Mouse (Mus musculus) small intestine, adult 2 months (tissue): ENCODE data around the gene Hjurp. TPM values are rescaled to one million over a fixed set of nuclear protein-coding genes. Genes with fewer than 3 reads are reported as not detected.

ENCODE experiments used
- H3K27ac ChIP-seq: fragments of 200-500 bp; 2 replicates; pipeline ENCODE4 v1.5.1; 2012; ENCODE audit warnings: low read depth, low read length, control low read depth, inconsistent platforms; ENCODE audit not compliant: insufficient read depth
- H3K27me3 ChIP-seq: fragments of 200-500 bp; 2 replicates; pipeline ENCODE4 v1.6.1; 2012; ENCODE audit warnings: mild to moderate bottlenecking, moderate library complexity, low read length, inconsistent platforms; ENCODE audit not compliant: control insufficient read depth, insufficient read depth
- H3K36me3 ChIP-seq: fragments of 200-500 bp; 2 replicates; pipeline ENCODE4 v1.6.1; 2012; ENCODE audit warnings: mild to moderate bottlenecking, low read length, control low read depth, inconsistent platforms; ENCODE audit not compliant: control insufficient read depth, insufficient read depth
- H3K4me1 ChIP-seq: fragments of 200-500 bp; 2 replicates; pipeline ENCODE4 v1.6.1; 2012; ENCODE audit warnings: low read length, inconsistent platforms, mixed read lengths; ENCODE audit not compliant: control insufficient read depth, insufficient read depth, insufficient read length
- H3K4me3 ChIP-seq: fragments of 200-500 bp; 2 replicates; pipeline ENCODE4 v1.5.1; 2012; ENCODE audit warnings: low read depth, mild to moderate bottlenecking, control low read depth, inconsistent platforms, low read length, moderate library complexity
- CTCF ChIP-seq: fragments of 200-500 bp; IDR thresholded peaks from 2 replicates; pipeline ENCODE4 v1.5.1; 2012; ENCODE audit warnings: low read depth, mild to moderate bottlenecking, control low read depth, inconsistent platforms, low read length, moderate library complexity, mixed read lengths; ENCODE audit not compliant: insufficient replicate concordance, insufficient read length; ENCODE audit errors: extremely low read depth
- POLR2A ChIP-seq: fragments of 200-500 bp; IDR thresholded peaks from 2 replicates; pipeline ENCODE4 v1.6.1; 2012; ENCODE audit warnings: low read depth, mild to moderate bottlenecking, control low read depth, inconsistent platforms, low read length, moderate library complexity
- WGBS: fragments of 180-500 bp; shearing (Covaris S2); methylation state at CpG from one replicate; pipeline ENCODE4 v1.1.7; 2018; 5-methylcytosine and 5-hydroxymethylcytosine counted together
- polyA plus RNA-seq: library from polyadenylated mRNA; depleted of rRNA; stranded (reverse); fragments of >200 nt; gene quantifications from 2 replicates; pipeline ENCODE4 v1.2.3, GENCODE M21; 2012

Gene Hjurp
- polyA plus RNA-seq, 1 experiment, result 23.4 TPM

GRCm38 (mm10) chr1:88276524-88277097, 822 bp downstream of the Hjurp start:
- Histone ChIP-seq H3K27me3 (no peaks in the 10 kb centered on the region), H3K4me1 (peaks cover 25% of the 10 kb centered on the region; the same call in 1 of the 2 replicates), H3K36me3 (peaks cover 32% of the 10 kb centered on the region), H3K4me3 (peak overlapping the region; percentile 58), H3K27ac (peak overlapping the region; percentile 69)
- WGBS, result 8% methylated on average over 10 of the region's 10 CpGs
- TF ChIP-seq POLR2A (no peak), CTCF (no peak)

GRCm38 (mm10) chr1:88275698-88276523, 1.5 kb downstream of the Hjurp start:
- Histone ChIP-seq H3K27ac (no peak overlapping the region), H3K4me3 (peak overlapping the region; percentile 5; the same call in 1 of the 2 replicates), H3K4me1 (peaks cover 25% of the 10 kb centered on the region; the same call in 1 of the 2 replicates), H3K27me3 (no peaks in the 10 kb centered on the region), H3K36me3 (peaks cover 35% of the 10 kb centered on the region)
- TF ChIP-seq CTCF (no peak), POLR2A (no peak)
- WGBS, result 51% methylated on average over 13 of the region's 13 CpGs

GRCm38 (mm10) chr1:88275078-88275680, 2.3 kb downstream of the Hjurp start:
- peaks cover 21% of the 10 kb centered on the region; the same call in 1 of the 2 replicates for H3K4me1 ChIP-seq
- no peak overlapping the region for H3K27ac ChIP-seq
- H3K36me3 ChIP-seq, result peaks cover 35% of the 10 kb centered on the region
- 69% methylated on average over 13 of the region's 13 CpGs for WGBS
- H3K27me3 ChIP-seq, result no peaks in the 10 kb centered on the region
- TF ChIP-seq CTCF, result no peak
- TF ChIP-seq POLR2A, result no peak
- H3K4me3 ChIP-seq, result no peak overlapping the region

- Histone ChIP-seq H3K36me3 (peaks cover 41% of the 10 kb centered on the region), H3K27ac (no peak overlapping the region), H3K27me3 (no peaks in the 10 kb centered on the region), H3K4me1 (peaks cover 18% of the 10 kb centered on the region; the same call in 1 of the 2 replicates), H3K4me3 (no peak overlapping the region)
- TF ChIP-seq CTCF (no peak), POLR2A (no peak)
- 73% methylated on average over 11 of the region's 11 CpGs for WGBS
Observed at GRCm38 (mm10) chr1:88274371-88275077, 2.9 kb downstream of the Hjurp start.

GRCm38 (mm10) chr1:88273832-88274231, 3.6 kb downstream of the Hjurp start:
- peaks cover 11% of the 10 kb centered on the region; the same call in 1 of the 2 replicates for H3K4me1 ChIP-seq
- TF ChIP-seq POLR2A, result no peak
- no peak for TF ChIP-seq CTCF
- H3K27me3 ChIP-seq, result no peaks in the 10 kb centered on the region
- H3K4me3 ChIP-seq, result no peak overlapping the region
- no peak overlapping the region for H3K27ac ChIP-seq
- 80% methylated on average over 4 of the region's 4 CpGs for WGBS
- peaks cover 48% of the 10 kb centered on the region for H3K36me3 ChIP-seq

- WGBS, result 94% methylated on average over 3 of the region's 3 CpGs
- Histone ChIP-seq H3K4me3 (no peak overlapping the region), H3K4me1 (peaks cover 10% of the 10 kb centered on the region; the same call in 1 of the 2 replicates), H3K27me3 (no peaks in the 10 kb centered on the region), H3K27ac (no peak overlapping the region), H3K36me3 (peaks cover 53% of the 10 kb centered on the region)
- no peak for TF ChIP-seq POLR2A
- no peak for TF ChIP-seq CTCF
Observed at GRCm38 (mm10) chr1:88273326-88273725, 4.1 kb downstream of the Hjurp start.
